Mouse (Mus musculus) CH12.LX (cell line): ENCODE data around the gene Pknox2. TPM values are rescaled to one million over a fixed set of nuclear protein-coding genes. Genes with fewer than 3 reads are reported as not detected.

ENCODE experiments used
- DNase-seq: peaks from one replicate; pipeline ENCODE4 v3.0.0-alpha.2; 2013; ENCODE audit errors: extremely low read depth
- H3K27ac ChIP-seq: 2 replicates; pipeline ENCODE4 v1.5.1; 2012; ENCODE audit warnings: low read depth, mild to moderate bottlenecking, control low read depth, moderate library complexity; ENCODE audit not compliant: insufficient read depth
- H3K27me3 ChIP-seq: replicated peaks from 2 replicates; pipeline ENCODE3; 2012; ENCODE audit warnings: inconsistent platforms
- H3K36me3 ChIP-seq, 2 experiments: replicated peaks in 1 of 2; 2 replicates each; pipeline versions ENCODE3 to v1.6.1; 2012; ENCODE audit warnings: inconsistent platforms in 1 of 2, low read length in 1 of 2, mild to moderate bottlenecking in 1 of 2, mixed read lengths in 1 of 2, moderate library complexity in 1 of 2; ENCODE audit not compliant: control insufficient read depth in 1 of 2, insufficient read depth in 1 of 2
- H3K4me1 ChIP-seq, 2 experiments: 2 replicates each; pipeline ENCODE4 v1.6.1; 2012; ENCODE audit warnings: inconsistent platforms in 1 of 2, moderate library complexity in 1 of 2; ENCODE audit not compliant: insufficient read depth in 2 of 2, control insufficient read depth in 1 of 2
- H3K4me2 ChIP-seq: 2 replicates; pipeline ENCODE4 v1.6.1; 2012; ENCODE audit warnings: low read depth, mild to moderate bottlenecking, control low read depth; ENCODE audit not compliant: poor library complexity, insufficient read depth, severe bottlenecking
- H3K4me3 ChIP-seq, 3 experiments: fragments of 150-350 bp in 1 of 3; sonication (generic) in 1 of 3; replicated peaks in 1 of 3; 2 replicates each; pipeline versions ENCODE3 to v1.5.1; 2011 to 2012; ENCODE audit warnings: low read depth in 2 of 3, low read length in 2 of 3, mild to moderate bottlenecking in 2 of 3, moderate library complexity in 2 of 3, control low read depth in 1 of 3, improper control_type of control experiment in 1 of 3, inconsistent platforms in 1 of 3, mixed read lengths in 1 of 3; ENCODE audit not compliant: poor library complexity in 1 of 3
- H3K79me2 ChIP-seq: replicated peaks from 2 replicates; pipeline ENCODE4 v1.6.1; 2012; ENCODE audit warnings: mild to moderate bottlenecking, moderate library complexity; ENCODE audit not compliant: control insufficient read depth, poor library complexity, insufficient read depth, severe bottlenecking; ENCODE audit errors: extremely low read depth
- H3K9ac ChIP-seq: 2 replicates; pipeline ENCODE4 v1.6.1; 2012; ENCODE audit warnings: low read depth, mild to moderate bottlenecking, control low read depth, moderate library complexity; ENCODE audit not compliant: insufficient read depth
- H3K9me3 ChIP-seq: replicated peaks from 2 replicates; pipeline ENCODE3; 2012; ENCODE audit warnings: low read length, inconsistent platforms, mixed read lengths
- CHD1 ChIP-seq: IDR thresholded peaks from 2 replicates; pipeline ENCODE4 v1.6.1; 2012; ENCODE audit warnings: low read depth, low read length, improper control_type of control experiment, inconsistent platforms
- CTCF ChIP-seq, 2 experiments: IDR thresholded peaks in 1 of 2; conservative IDR thresholded peaks in 1 of 2; 2 replicates each; pipeline ENCODE4 v1.5.1; 2011 to 2012; ENCODE audit warnings: low read depth in 2 of 2, low read length in 2 of 2, improper control_type of control experiment in 1 of 2, inconsistent platforms in 1 of 2, mild to moderate bottlenecking in 1 of 2, moderate library complexity in 1 of 2
- GABPA ChIP-seq: IDR thresholded peaks from 2 replicates; pipeline ENCODE4 v1.6.1; 2012; ENCODE audit warnings: low read depth, low read length, improper control_type of control experiment, inconsistent platforms; ENCODE audit not compliant: insufficient replicate concordance
- IRF4 ChIP-seq: IDR thresholded peaks from 2 replicates; pipeline ENCODE4 v1.6.1; 2014; ENCODE audit warnings: low read depth, mild to moderate bottlenecking, inconsistent platforms, low read length, improper control_type of control experiment
- JUN ChIP-seq: IDR thresholded peaks from 2 replicates; pipeline ENCODE4 v1.6.1; 2011; ENCODE audit warnings: low read depth, mild to moderate bottlenecking, low read length, improper control_type of control experiment, moderate library complexity; ENCODE audit not compliant: insufficient read depth
- MAX ChIP-seq: IDR thresholded peaks from 2 replicates; pipeline ENCODE4 v1.6.1; 2011; ENCODE audit warnings: low read length, improper control_type of control experiment
- MAZ ChIP-seq: IDR thresholded peaks from 2 replicates; pipeline ENCODE4 v1.6.1; 2012; ENCODE audit warnings: low read depth, mild to moderate bottlenecking, inconsistent platforms, low read length, improper control_type of control experiment, moderate library complexity
- NELFE ChIP-seq: IDR thresholded peaks from 2 replicates; pipeline ENCODE4 v1.6.1; 2011; ENCODE audit warnings: low read depth, low read length, improper control_type of control experiment
- NRF1 ChIP-seq: IDR thresholded peaks from 2 replicates; pipeline ENCODE4 v1.6.1; 2014; ENCODE audit warnings: low read depth, mild to moderate bottlenecking, inconsistent platforms, low read length, improper control_type of control experiment, moderate library complexity
- SMC3 ChIP-seq: IDR thresholded peaks from 2 replicates; pipeline ENCODE4 v1.6.1; 2011; ENCODE audit warnings: low read depth, low read length, improper control_type of control experiment
- UBTF ChIP-seq: IDR thresholded peaks from 2 replicates; pipeline ENCODE4 v1.6.1; 2012; ENCODE audit warnings: low read depth, mild to moderate bottlenecking, inconsistent platforms, low read length, improper control_type of control experiment, moderate library complexity
- USF1 ChIP-seq: IDR thresholded peaks from 2 replicates; pipeline ENCODE4 v1.6.1; 2014; ENCODE audit warnings: low read depth, mild to moderate bottlenecking, inconsistent platforms, low read length, improper control_type of control experiment
- USF2 ChIP-seq: conservative IDR thresholded peaks from 2 replicates; pipeline ENCODE4 v1.6.1; 2011; ENCODE audit warnings: low read depth, low read length, improper control_type of control experiment
- dilution Hi-C: fragments of 300-500 bp; cut with MboI; formaldehyde crosslinking; loops from 2 replicates; pipeline ENCODE4 v1.14.3; 2020; ENCODE audit warnings: low sequenced_read_pairs; ENCODE audit not compliant: extremely low pct_unique_long_range_greater_than_20kb, extremely low pct_ligation_motif_present
- in situ Hi-C: fragments of 300-500 bp; cut with MboI; formaldehyde crosslinking; loops from 3 replicates; pipeline ENCODE4 v1.14.3; 2019; ENCODE audit warnings: low sequenced_read_pairs, low pct_ligation_motif_present, low pct_unique_long_range_greater_than_20kb, mixed read lengths
- polyA plus RNA-seq: library from polyadenylated mRNA; unstranded; fragments of >175 nt; gene quantifications from 2 replicates; pipeline ENCODE4 v1.2.1, GENCODE M21; 2012; ENCODE audit warnings: low read depth; ENCODE audit not compliant: insufficient read length
- total RNA-seq, 2 experiments: library from RNA; depleted of rRNA; stranded (reverse); fragments of 300-350 nt in 1 of 2; fragments of >200 nt in 1 of 2; gene quantifications; 2 replicates each; pipeline ENCODE4 v1.2.3; 2012 to 2014

Gene Pknox2
- total and polyA plus RNA-seq, 3 experiments, result 0.08 to 0.11 TPM; not detected in 1

DNA sequence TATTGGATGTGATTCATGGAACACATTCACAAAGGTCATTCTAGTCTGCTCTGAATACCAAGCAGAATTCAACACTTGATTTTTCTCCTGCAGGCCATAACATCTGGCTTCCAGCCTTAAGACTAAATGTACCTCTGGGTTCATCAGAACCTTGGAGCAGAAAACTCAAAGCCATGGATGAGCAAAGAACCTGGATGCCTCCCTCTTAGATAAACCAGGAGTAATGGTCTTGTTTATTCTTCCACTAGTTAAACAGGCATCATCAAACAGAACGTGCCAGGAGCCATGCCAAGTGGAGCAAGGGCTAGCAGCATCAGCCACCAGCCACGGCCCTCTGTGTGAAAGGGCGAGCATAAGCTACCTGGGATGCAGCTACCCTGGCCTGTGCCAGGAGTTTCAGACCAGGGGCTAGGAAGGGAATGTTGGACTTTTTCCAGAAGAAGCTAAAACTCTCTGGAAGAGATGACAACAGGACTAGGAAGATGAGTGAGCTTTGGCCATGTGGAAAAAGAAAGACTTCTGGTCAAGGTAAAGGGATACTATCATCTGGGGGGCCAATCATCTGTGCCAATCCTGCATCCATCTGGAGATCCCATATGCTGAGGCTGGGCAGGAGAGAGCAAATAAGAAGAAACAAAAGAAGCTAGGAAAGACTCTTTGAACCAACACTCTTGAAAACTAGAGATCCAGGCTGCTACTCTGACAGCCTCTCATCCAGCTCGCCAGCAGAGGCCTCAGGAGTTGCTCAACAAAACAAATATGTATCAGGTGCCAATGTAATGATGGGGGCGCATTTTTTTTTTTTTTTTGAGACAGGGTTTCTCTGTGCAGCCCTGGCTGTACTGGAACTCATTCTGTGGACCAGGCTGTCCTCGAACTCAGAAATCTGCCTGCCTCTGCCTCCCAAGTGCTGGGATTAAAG, 77.6 kb downstream of the Pknox2 start:
- in situ Hi-C loops (no loop called here), dilution Hi-C loops (no loop called here)
- H3K9ac ChIP-seq, result no peak overlapping the region
- no peaks in the 10 kb centered on the region for H3K4me1 ChIP-seq
- no peaks in the 10 kb centered on the region for H3K36me3 ChIP-seq
- DNase-seq, result no peak
- TF ChIP-seq NELFE, result no peak
- TF ChIP-seq GABPA, result no peak
- TF ChIP-seq USF2, result no peak
- TF ChIP-seq MAZ, result no peak
- no peak for TF ChIP-seq MAX
- TF ChIP-seq IRF4, result no peak
- TF ChIP-seq UBTF, result no peak
- TF ChIP-seq SMC3, result no peak
- TF ChIP-seq CHD1, result no peak
- no peak for TF ChIP-seq USF1
- no peak for TF ChIP-seq CTCF (conservative IDR thresholded peaks at IDR 0.05 in 1 of 2, IDR thresholded peaks at IDR 0.05 in 1 of 2; ENCODE audit: low read depth in 2 of 2, low read length in 2 of 2)
- no peaks in the 10 kb centered on the region for H3K79me2 ChIP-seq
- H3K9me3 ChIP-seq, result no peaks in the 10 kb centered on the region
- no peak overlapping the region for H3K27ac ChIP-seq
- H3K27me3 ChIP-seq, result peaks cover 46% of the 10 kb centered on the region
- no peak overlapping the region for H3K4me2 ChIP-seq
- no peak overlapping the region for H3K4me3 ChIP-seq

DNA sequence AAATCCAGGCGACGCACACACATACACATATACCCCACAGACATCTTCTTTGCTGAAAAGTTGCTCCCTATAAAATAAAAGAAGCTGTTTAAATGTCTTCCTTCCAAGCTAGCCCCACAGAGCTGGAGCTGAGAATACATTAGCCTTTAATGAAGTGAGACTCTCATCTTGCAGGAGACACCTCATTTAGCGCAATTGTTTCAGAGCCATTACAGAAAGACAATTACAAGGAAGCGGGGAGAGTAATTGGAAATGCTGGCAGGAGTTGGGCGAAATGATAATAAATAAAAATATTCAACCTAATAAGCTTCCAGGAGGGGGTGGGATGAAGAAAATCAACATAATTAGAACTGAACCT, 79.8 kb downstream of the Pknox2 start:
- H3K9me3 ChIP-seq, result no peaks in the 10 kb centered on the region
- in situ Hi-C loops (no loop called here), dilution Hi-C loops (no loop called here)
- no peak overlapping the region for H3K27ac ChIP-seq
- peaks cover 36% of the 10 kb centered on the region for H3K27me3 ChIP-seq
- H3K9ac ChIP-seq, result no peak overlapping the region
- H3K36me3 ChIP-seq, result no peaks in the 10 kb centered on the region
- H3K4me3 ChIP-seq, result no peak overlapping the region
- no peaks in the 10 kb centered on the region for H3K79me2 ChIP-seq
- TF ChIP-seq JUN, result no peak
- TF ChIP-seq NRF1, result no peak
- TF ChIP-seq, all 38 proteins: peak for 0
- Histone ChIP-seq H3K4me2 (no peak overlapping the region), H3K4me1 (no peaks in the 10 kb centered on the region)
- no peak for DNase-seq
